8 mouse cellular contexts compared by ENCODE assay signal in genomic region chr5:114052246-114052761, GRCm38 (mm10). TPM values are rescaled to one million over a fixed set of nuclear protein-coding genes. Genes with fewer than 3 reads are reported as not detected.
DNase-seq lines count a peak whose midpoint lies in the region; ATAC-seq and TF ChIP-seq lines count a peak whose summit lies in the region.

No protein-coding gene starts in this region.

- H3K9me3 ChIP-seq in intestine, embryonic 15.5 days: no peaks in the 10 kb centered on the region
- H3K9me3 ChIP-seq in stomach, postnatal 0 days (ENCODE audit: control insufficient read depth, low read length): no peaks in the 10 kb centered on the region

- H3K9ac ChIP-seq in intestine, embryonic 15.5 days: no peak overlapping the region
- no peak overlapping the region for H3K9ac ChIP-seq in liver, adult 2 months (ENCODE audit: low read depth, low read length)
- no peak overlapping the region for H3K9ac ChIP-seq in stomach, postnatal 0 days (ENCODE audit: low read length)

- no peaks in the 10 kb centered on the region for H3K36me3 ChIP-seq in intestine, embryonic 15.5 days
- H3K36me3 ChIP-seq in liver, adult 2 months (ENCODE audit: control insufficient read depth, insufficient read depth, low read length): no peaks in the 10 kb centered on the region
- no peaks in the 10 kb centered on the region for H3K36me3 ChIP-seq in stomach, postnatal 0 days (ENCODE audit: control insufficient read depth, insufficient read depth, low read length)

- intact Hi-C loops in gastrocnemius, postnatal 36 days (cut with DNase I): no loop called here

- no peak for TF ChIP-seq EP300 in stomach, postnatal 0 days (optimal IDR thresholded peaks at IDR 0.05)

- ATAC-seq in intestine, embryonic 15.5 days: no peak
- ATAC-seq in stomach, postnatal 0 days (ENCODE audit: low FRiP score, low TSS enrichment): peak; percentile 55; the same call in 1 of the 2 replicates

- peak; percentile 95 for TF ChIP-seq CTCF in liver, adult 2 months (IDR thresholded peaks at IDR 0.05; ENCODE audit: low read depth, low read length)
- TF ChIP-seq CTCF in stomach, postnatal 0 days (IDR thresholded peaks at IDR 0.05; ENCODE audit: low read depth): peak; percentile 89

- H3K79me2 ChIP-seq in liver, adult 2 months (ENCODE audit: control insufficient read depth, insufficient read depth, low read length): no peaks in the 10 kb centered on the region

- no peak overlapping the region for H3K27ac ChIP-seq in intestine, embryonic 15.5 days
- H3K27ac ChIP-seq in liver, adult 2 months (replicated peaks; ENCODE audit: insufficient read depth, low read depth, low read length): no peak overlapping the region
- no peak overlapping the region for H3K27ac ChIP-seq in stomach, postnatal 0 days (replicated peaks)

- H3K4me2 ChIP-seq in intestine, embryonic 15.5 days (replicated peaks): peak overlapping the region; percentile 39
- peak overlapping the region; percentile 35; the same call in 1 of the 2 replicates for H3K4me2 ChIP-seq in stomach, postnatal 0 days (replicated peaks; ENCODE audit: low read depth)

- peak; percentile 10 to 34 for DNase-seq in urinary bladder, adult 18-20 months (ENCODE audit: low spot score in 2 of 2)
- DNase-seq in urinary bladder, postnatal 10 days (ENCODE audit: low spot score): no peak
- peak; percentile 63 for DNase-seq in cerebellum, adult 9-11 months
- peak; percentile 59 to 70 for DNase-seq in gastrocnemius, postnatal 36 days
- peak; percentile 57 for DNase-seq in liver, adult 2 months (ENCODE audit: extremely low read depth, low read depth, low spot score)
- DNase-seq in natural killer cell, adult 2 months (ENCODE audit: low spot score in 2 of 2): peak; percentile 25 to 35
- peak; percentile 68 for DNase-seq in stomach, postnatal 0 days (ENCODE audit: low spot score)

- 25% methylated on average over 9 of the region's 9 CpGs for WGBS in intestine, embryonic 15.5 days
- WGBS in liver, adult 2 months: 27% methylated on average over 9 of the region's 9 CpGs
- 19% methylated on average over 9 of the region's 9 CpGs for WGBS in stomach, postnatal 0 days

- H3K4me3 ChIP-seq in intestine, embryonic 15.5 days (replicated peaks): no peak overlapping the region
- no peak overlapping the region for H3K4me3 ChIP-seq in liver, adult 2 months (ENCODE audit: insufficient read depth, low read depth, low read length)
- H3K4me3 ChIP-seq in stomach, postnatal 0 days (ENCODE audit: low read depth, low read length): no peak overlapping the region

- H3K4me1 ChIP-seq in intestine, embryonic 15.5 days (replicated peaks): 0 out of 2 replicates have a peak, but pooled peaks cover 4% of the 10 kb centered on the region
- H3K4me1 ChIP-seq in liver, adult 2 months (ENCODE audit: control insufficient read depth, insufficient read depth, low read length): no peaks in the 10 kb centered on the region
- H3K4me1 ChIP-seq in stomach, postnatal 0 days (replicated peaks; ENCODE audit: control insufficient read depth, insufficient read depth): no peaks in the 10 kb centered on the region

- H3K27me3 ChIP-seq in intestine, embryonic 15.5 days (replicated peaks): no peaks in the 10 kb centered on the region
- H3K27me3 ChIP-seq in liver, adult 2 months (ENCODE audit: control insufficient read depth, insufficient read depth, low read length): no peaks in the 10 kb centered on the region
- no peaks in the 10 kb centered on the region for H3K27me3 ChIP-seq in stomach, postnatal 0 days (ENCODE audit: control insufficient read depth, insufficient read depth, low read length)

- no peak for TF ChIP-seq POLR2A in liver, adult 2 months (IDR thresholded peaks at IDR 0.05; ENCODE audit: extremely low read depth, insufficient read depth, low read length)

RNA-seq across cellular contexts. Expression of gene Usp30, which starts 13.0 kb away (rescaled TPM):
- 1 to 10 TPM; 7.3 to 9.2 TPM for total RNA-seq in gastrocnemius, postnatal 36 days (2021)
- 10.3 and 10.5 TPM in 2 replicates for polyA plus RNA-seq in intestine, embryonic 15.5 days (2015; fragmentation: Nextera tagmentation; extraction: Ambion mirVana)
- 6.6 and 9.2 TPM in 2 replicates for total RNA-seq in liver, adult 2 months (2014; rRNA removed)
- polyA plus RNA-seq in liver, adult 2 months (2012; rRNA removed): 14.8 and 16.7 TPM in 2 replicates
- 5.3 and 5.7 TPM in 2 replicates for polyA plus RNA-seq in stomach, postnatal 0 days (2015; fragmentation: Nextera tagmentation; extraction: Ambion mirVana)

RNA-seq across cellular contexts. Expression of gene Svop, which starts 39.1 kb away (rescaled TPM):
- total RNA-seq in gastrocnemius, postnatal 36 days (2021): not detected
- 2.1 and 2.5 TPM in 2 replicates for polyA plus RNA-seq in intestine, embryonic 15.5 days (2015; fragmentation: Nextera tagmentation; extraction: Ambion mirVana)
- total RNA-seq in liver, adult 2 months (2014; rRNA removed): 0.07 TPM in 1 of 2 replicates, not detected in the other
- not detected in 2 replicates for polyA plus RNA-seq in liver, adult 2 months (2012; rRNA removed)
- 1.1 and 1.2 TPM in 2 replicates for polyA plus RNA-seq in stomach, postnatal 0 days (2015; fragmentation: Nextera tagmentation; extraction: Ambion mirVana)

RNA-seq across cellular contexts. Expression of gene Dao, which starts 48.8 kb away (rescaled TPM):
- not detected for total RNA-seq in gastrocnemius, postnatal 36 days (2021)
- 13.8 and 17.1 TPM in 2 replicates for polyA plus RNA-seq in intestine, embryonic 15.5 days (2015; fragmentation: Nextera tagmentation; extraction: Ambion mirVana)
- total RNA-seq in liver, adult 2 months (2014; rRNA removed): not detected in 2 replicates
- polyA plus RNA-seq in liver, adult 2 months (2012; rRNA removed): not detected in 2 replicates
- 0.15 and 0.24 TPM in 2 replicates for polyA plus RNA-seq in stomach, postnatal 0 days (2015; fragmentation: Nextera tagmentation; extraction: Ambion mirVana)

RNA-seq across cellular contexts. Expression of gene Ssh1, which starts 58.6 kb away (rescaled TPM):
- total RNA-seq in gastrocnemius, postnatal 36 days (2021): 1 to 10 TPM; 5.1 to 7.5 TPM
- polyA plus RNA-seq in intestine, embryonic 15.5 days (2015; fragmentation: Nextera tagmentation; extraction: Ambion mirVana): 10.1 and 11.8 TPM in 2 replicates
- 1.6 and 3.3 TPM in 2 replicates for total RNA-seq in liver, adult 2 months (2014; rRNA removed)
- 5.0 and 5.5 TPM in 2 replicates for polyA plus RNA-seq in liver, adult 2 months (2012; rRNA removed)
- 5.0 and 5.3 TPM in 2 replicates for polyA plus RNA-seq in stomach, postnatal 0 days (2015; fragmentation: Nextera tagmentation; extraction: Ambion mirVana)

Comparison
In these comparisons a context has a peak if more than half of its experiments do, and no peak if none do; other contexts are left out.
1. RNA of gene Dao, which starts 48.8 kb away (polyA plus RNA-seq): 13.8 to 17.1 TPM in intestine, embryonic 15.5 days; 0.15 to 0.24 TPM in stomach, postnatal 0 days and not detected in liver, adult 2 months; every median in the first group is over 10 times any median in the second.